Mouse (Mus musculus) olfactory bulb, adult 2 months (tissue): Measurements from ENCODE around the gene F2rl3.

Source experiments
- CTCF ChIP-seq: fragments of 200-500 bp; IDR thresholded peaks from 2 replicates; pipeline ENCODE4 v1.5.1; 2012; ENCODE audit warnings: low read depth, mild to moderate bottlenecking, low read length, moderate library complexity; ENCODE audit not compliant: insufficient read depth
- POLR2A ChIP-seq: fragments of 200-500 bp; IDR thresholded peaks from 2 replicates; pipeline ENCODE4 v1.6.1; 2012; ENCODE audit warnings: mild to moderate bottlenecking, low read depth, low read length, moderate library complexity; ENCODE audit not compliant: insufficient read depth

GRCm38 (mm10) chr8:72723651-72724001 is 38.1 kb upstream of the F2rl3 start:
- TF ChIP-seq CTCF, result no peak
- TF ChIP-seq POLR2A, result no peak
